Mouse (Mus musculus): ENCODE results near the gene Mgea5. TPM values are rescaled to one million over a fixed set of nuclear protein-coding genes. Genes with fewer than 3 reads are reported as not detected.

Mgea5 gene
- total and polyA plus RNA-seq, 3 experiments, result 66.4 to 69.8 (median 69.4) TPM

GRCm38 (mm10) chr19:45751881-45752280 is 31.8 kb downstream of the Mgea5 start:
- dilution Hi-C loops (cut with MboI; ENCODE audit: extremely low pct_ligation_motif_present, extremely low pct_unique_long_range_greater_than_20kb, low sequenced_read_pairs), result no loop called here
- Histone ChIP-seq H3K4me3 (replicated peaks in 1 of 3; ENCODE audit: low read depth in 2 of 3, low read length in 2 of 3, poor library complexity in 1 of 3) (no peak overlapping the region), H3K9ac (ENCODE audit: insufficient read depth, low read depth) (no peak overlapping the region), H3K27ac (ENCODE audit: insufficient read depth, low read depth) (no peak overlapping the region), H3K27me3 (replicated peaks) (no peaks in the 10 kb centered on the region), H3K4me1 (ENCODE audit: control insufficient read depth in 1 of 2, insufficient read depth in 2 of 2) (peaks cover 5 to 36% of the 10 kb centered on the region in 2 experiments), H3K79me2 (replicated peaks; ENCODE audit: control insufficient read depth, extremely low read depth, insufficient read depth, poor library complexity, severe bottlenecking) (peaks cover 3% of the 10 kb centered on the region; the same call in 1 of the 2 replicates), H3K4me2 (ENCODE audit: insufficient read depth, low read depth, poor library complexity, severe bottlenecking) (no peak overlapping the region), H3K36me3 (replicated peaks in 1 of 2; ENCODE audit: control insufficient read depth in 1 of 2, insufficient read depth in 1 of 2, low read length in 1 of 2) (peaks cover 40 to 65% of the 10 kb centered on the region in 2 experiments), H3K9me3 (replicated peaks; ENCODE audit: low read length) (no peaks in the 10 kb centered on the region)
- in situ Hi-C loops (cut with MboI; ENCODE audit: low pct_ligation_motif_present, low pct_unique_long_range_greater_than_20kb, low sequenced_read_pairs), result no loop called here
- no peak for TF ChIP-seq ZKSCAN1 (IDR thresholded peaks at IDR 0.05; ENCODE audit: borderline replicate concordance, low read depth, low read length)
- no peak for TF ChIP-seq MAZ (IDR thresholded peaks at IDR 0.05; ENCODE audit: low read depth, low read length)
- TF ChIP-seq POLR2A (IDR thresholded peaks at IDR 0.05; ENCODE audit: low read depth, low read length), result no peak
- no peak for TF ChIP-seq MYC (IDR thresholded peaks at IDR 0.05; ENCODE audit: low read depth, low read length)
- TF ChIP-seq MAX (IDR thresholded peaks at IDR 0.05; ENCODE audit: low read length), result no peak
- TF ChIP-seq TCF12 (IDR thresholded peaks at IDR 0.05; ENCODE audit: low read depth, low read length), result no peak
- TF ChIP-seq NELFE (IDR thresholded peaks at IDR 0.05; ENCODE audit: low read depth, low read length), result no peak
- no peak for TF ChIP-seq JUN (IDR thresholded peaks at IDR 0.05; ENCODE audit: insufficient read depth, low read depth, low read length)
- TF ChIP-seq TBP (conservative IDR thresholded peaks at IDR 0.05; ENCODE audit: low read depth, low read length), result no peak
- no peak for TF ChIP-seq MEF2A (IDR thresholded peaks at IDR 0.05; ENCODE audit: borderline replicate concordance, low read depth, low read length)
- TF ChIP-seq GABPA (IDR thresholded peaks at IDR 0.05; ENCODE audit: insufficient replicate concordance, low read depth, low read length), result no peak
- no peak for TF ChIP-seq HCFC1 (IDR thresholded peaks at IDR 0.05; ENCODE audit: low read depth, low read length)
- no peak for TF ChIP-seq SIN3A (IDR thresholded peaks at IDR 0.05; ENCODE audit: low read length)
- no peak for TF ChIP-seq JUND (conservative IDR thresholded peaks at IDR 0.05; ENCODE audit: low read depth, low read length)
- no peak for TF ChIP-seq CHD2 (IDR thresholded peaks at IDR 0.05; ENCODE audit: low read length)
- TF ChIP-seq KAT2A (IDR thresholded peaks at IDR 0.05; ENCODE audit: insufficient replicate concordance, low read length), result no peak
- TF ChIP-seq ZC3H11A (IDR thresholded peaks at IDR 0.05; ENCODE audit: low read depth, low read length), result no peak
- peak; percentile 68 for DNase-seq (ENCODE audit: extremely low read depth)

DNA sequence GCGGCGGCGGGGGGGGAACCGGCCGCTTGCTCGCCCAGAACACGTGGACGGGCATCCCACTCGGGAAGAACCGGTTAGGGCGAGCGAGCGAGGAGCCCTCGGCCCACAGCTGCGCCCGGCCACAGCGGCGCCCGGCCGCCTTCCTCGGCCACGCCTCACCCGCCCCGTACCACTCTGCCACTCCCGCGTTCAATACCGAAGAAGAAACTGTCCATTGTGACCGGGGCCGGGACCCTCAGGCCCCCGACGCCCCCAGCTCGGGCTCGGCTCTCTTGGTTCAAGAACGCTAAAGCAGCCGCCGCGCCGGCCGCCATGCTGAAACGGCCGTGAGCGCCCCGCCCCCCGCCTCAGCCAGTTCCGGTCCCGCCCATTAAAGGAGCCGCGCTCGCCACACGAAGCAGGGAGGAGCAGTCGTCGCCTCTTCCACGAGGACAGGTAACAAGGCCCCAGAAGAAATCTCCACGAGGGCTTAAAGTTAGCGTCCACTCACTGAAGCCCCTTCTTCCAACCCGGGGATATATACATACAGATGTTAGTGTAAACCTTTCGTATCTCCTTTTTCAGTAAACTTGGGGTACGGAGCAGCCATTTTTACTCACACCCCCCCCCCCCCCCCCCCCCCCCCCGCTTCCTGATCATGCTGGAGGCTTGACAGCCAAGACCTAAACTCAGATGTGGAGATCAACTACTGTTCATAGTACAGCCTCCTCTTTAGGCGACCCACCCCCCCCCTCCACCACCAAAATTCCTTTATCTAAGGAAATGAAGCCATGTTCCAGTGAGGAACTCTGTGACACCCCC is 34.2 kb downstream of the Mgea5 start, which contains the start of gene Npm3:
Npm3 (minus strand) TSS at position 349 of the 801 bp plus-strand sequence.
- DNase-seq (ENCODE audit: extremely low read depth), result peak; percentile 86
- H3K4me1 ChIP-seq (ENCODE audit: control insufficient read depth in 1 of 2, insufficient read depth in 2 of 2), result peaks cover 5 to 45% of the 10 kb centered on the region in 2 experiments
- H3K4me3 ChIP-seq (replicated peaks in 1 of 3; ENCODE audit: low read depth in 2 of 3, low read length in 2 of 3, poor library complexity in 1 of 3), result peak within 1 kb of the TSS; percentile 59 to 100 (median 99)
- peak within 1 kb of the TSS; percentile 91 for H3K9ac ChIP-seq (ENCODE audit: insufficient read depth, low read depth)
- H3K79me2 ChIP-seq (replicated peaks; ENCODE audit: control insufficient read depth, extremely low read depth, insufficient read depth, poor library complexity, severe bottlenecking), result 0 out of 2 replicates have a peak, but pooled peaks cover 3% of the 10 kb centered on the region
- H3K36me3 ChIP-seq (replicated peaks in 1 of 2; ENCODE audit: control insufficient read depth in 1 of 2, insufficient read depth in 1 of 2, low read length in 1 of 2), result peaks cover 20 to 49% of the 10 kb centered on the region in 2 experiments
- no peaks in the 10 kb centered on the region for H3K27me3 ChIP-seq (replicated peaks)
- H3K9me3 ChIP-seq (replicated peaks; ENCODE audit: low read length), result no peaks in the 10 kb centered on the region
- in situ Hi-C loops (cut with MboI; ENCODE audit: low pct_ligation_motif_present, low pct_unique_long_range_greater_than_20kb, low sequenced_read_pairs) (loop anchor here (5.0 to 10.0 kb wide), 2 partner anchors 177 to 535 kb away; no protein-coding TSS in a partner anchor), dilution Hi-C loops (cut with MboI; ENCODE audit: extremely low pct_ligation_motif_present, extremely low pct_unique_long_range_greater_than_20kb, low sequenced_read_pairs) (no loop called here)
- H3K4me2 ChIP-seq (ENCODE audit: insufficient read depth, low read depth, poor library complexity, severe bottlenecking), result peak within 1 kb of the TSS; percentile 79
- 0 out of 2 replicates have a peak within 1 kb of the TSS, but pooled peaks have one; percentile 22 for H3K27ac ChIP-seq (ENCODE audit: insufficient read depth, low read depth)
- TF ChIP-seq POLR2AphosphoS2 (IDR thresholded peaks at IDR 0.05; ENCODE audit: low read depth, low read length) (peak; percentile 83), HCFC1 (IDR thresholded peaks at IDR 0.05; ENCODE audit: low read depth, low read length) (peak; percentile 72), UBTF (IDR thresholded peaks at IDR 0.05; ENCODE audit: low read depth, low read length) (no peak), NRF1 (IDR thresholded peaks at IDR 0.05; ENCODE audit: low read depth, low read length) (peak; percentile 45; the same call in 1 of the 2 replicates), TCF12 (IDR thresholded peaks at IDR 0.05; ENCODE audit: low read depth, low read length) (peak; percentile 81), SIN3A (IDR thresholded peaks at IDR 0.05; ENCODE audit: low read length) (peak; percentile 90), BHLHE40 (IDR thresholded peaks at IDR 0.05; ENCODE audit: low read depth, low read length) (no peak), KAT2A (IDR thresholded peaks at IDR 0.05; ENCODE audit: insufficient replicate concordance, low read length) (0 out of 2 replicates have a peak, but pooled peaks have one; percentile 49), RCOR1 (conservative IDR thresholded peaks at IDR 0.05; ENCODE audit: low read depth, low read length) (no peak), MXI1 (IDR thresholded peaks at IDR 0.05; ENCODE audit: low read depth, low read length) (peak; percentile 87), JUND (conservative IDR thresholded peaks at IDR 0.05; ENCODE audit: low read depth, low read length) (no peak), USF1 (IDR thresholded peaks at IDR 0.05; ENCODE audit: low read depth, low read length) (no peak), ZC3H11A (IDR thresholded peaks at IDR 0.05; ENCODE audit: low read depth, low read length) (no peak), CHD1 (IDR thresholded peaks at IDR 0.05; ENCODE audit: low read depth, low read length) (no peak), CHD2 (IDR thresholded peaks at IDR 0.05; ENCODE audit: low read length) (peak; percentile 73), EP300 (IDR thresholded peaks at IDR 0.05; ENCODE audit: low read length) (no peak), JUN (IDR thresholded peaks at IDR 0.05; ENCODE audit: insufficient read depth, low read depth, low read length) (no peak), USF2 (conservative IDR thresholded peaks at IDR 0.05; ENCODE audit: low read depth, low read length) (no peak), E2F4 (IDR thresholded peaks at IDR 0.05; ENCODE audit: insufficient replicate concordance, low read depth, low read length) (no peak), SMC3 (IDR thresholded peaks at IDR 0.05; ENCODE audit: low read depth, low read length) (no peak), MYC (IDR thresholded peaks at IDR 0.05; ENCODE audit: low read depth, low read length) (peak; percentile 93)

All from CH12.LX (cell line).